26 mouse cellular contexts compared by ENCODE assay signal in the genomic region with DNA sequence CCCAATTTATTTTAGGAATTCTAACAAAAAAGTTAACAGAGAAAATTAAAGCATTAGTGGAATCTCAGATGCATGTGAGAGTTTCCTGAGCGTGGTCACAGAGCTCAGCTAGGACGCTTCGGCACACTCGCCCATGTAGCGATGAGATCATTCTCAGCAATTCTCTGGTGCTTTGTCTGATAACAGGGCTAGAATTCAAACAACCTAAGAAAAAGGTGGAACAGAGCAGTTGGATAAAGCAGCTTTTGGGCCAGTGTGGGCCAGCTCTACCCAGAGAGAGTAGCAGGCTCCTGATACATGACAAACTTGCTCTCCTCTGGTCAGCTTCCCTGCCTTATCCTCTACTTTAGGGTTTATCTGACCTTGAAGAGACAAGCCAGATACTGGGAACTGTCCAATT.
A peak's percentile ranks its signal among the peaks of the same experiment; 100 is the strongest.
DNase-seq lines count a peak whose midpoint lies in the region; ATAC-seq and TF ChIP-seq lines count a peak whose summit lies in the region.
"Had no signal": no experiment of that assay in that cellular context is flagged by ENCODE, and none has a peak within 500 bp of the region (broad histone marks: within the 10 kb centered on the region; RNA-seq: fewer than 3 reads in every experiment).

No protein-coding gene starts in this region.

- H3K27ac ChIP-seq in heart, embryonic 13.5 days (replicated peaks) = 0 out of 2 replicates have a peak overlapping the region, but pooled peaks have one; percentile 39
- H3K27ac ChIP-seq in heart, embryonic 12.5 days (ENCODE audit: poor library complexity, severe bottlenecking) = no peak overlapping the region
- H3K27ac ChIP-seq in brown adipose tissue, adult 24 weeks (replicated peaks; ENCODE audit: low read depth, low read length) = peak overlapping the region; percentile 70
- 0 out of 2 replicates have a peak overlapping the region, but pooled peaks have one; percentile 5 for H3K27ac ChIP-seq in limb, embryonic 14.5 days (replicated peaks; ENCODE audit: low read depth, low read length)
- no peak overlapping the region for H3K27ac ChIP-seq in hindbrain, embryonic 13.5 days
- H3K27ac ChIP-seq: heart, embryonic 15.5 days; intestine, embryonic 15.5 days; layer of hippocampus, adult 2 months; midbrain, embryonic 15.5 days; neural tube, embryonic 13.5 days had no signal

- no peak overlapping the region for H3K4me3 ChIP-seq in heart, embryonic 13.5 days
- H3K4me3 ChIP-seq in heart, embryonic 12.5 days = no peak overlapping the region
- H3K4me3 ChIP-seq in brown adipose tissue, adult 24 weeks (ENCODE audit: insufficient read depth, low read depth, low read length) = no peak overlapping the region
- no peak overlapping the region for H3K4me3 ChIP-seq in limb, embryonic 14.5 days (replicated peaks; ENCODE audit: low read length)
- H3K4me3 ChIP-seq in hindbrain, embryonic 13.5 days = no peak overlapping the region
- H3K4me3 ChIP-seq: heart, embryonic 15.5 days; intestine, embryonic 15.5 days; layer of hippocampus, adult 2 months; midbrain, embryonic 15.5 days; neural tube, embryonic 13.5 days had no signal

- H3K9ac ChIP-seq in heart, embryonic 13.5 days = no peak overlapping the region
- H3K9ac ChIP-seq in heart, embryonic 12.5 days = no peak overlapping the region
- H3K9ac ChIP-seq in limb, embryonic 14.5 days (ENCODE audit: low read depth, low read length, severe bottlenecking) = no peak overlapping the region
- no peak overlapping the region for H3K9ac ChIP-seq in hindbrain, embryonic 13.5 days
- H3K9ac ChIP-seq: heart, embryonic 15.5 days; intestine, embryonic 15.5 days; midbrain, embryonic 15.5 days; neural tube, embryonic 13.5 days had no signal

- no peaks in the 10 kb centered on the region for H3K27me3 ChIP-seq in heart, embryonic 13.5 days (replicated peaks)
- H3K27me3 ChIP-seq in heart, embryonic 12.5 days (replicated peaks) = no peaks in the 10 kb centered on the region
- H3K27me3 ChIP-seq in limb, embryonic 14.5 days (ENCODE audit: control insufficient read depth, insufficient read depth, low read length) = no peaks in the 10 kb centered on the region
- peaks cover 7% of the 10 kb centered on the region; the same call in 1 of the 2 replicates for H3K27me3 ChIP-seq in hindbrain, embryonic 13.5 days
- H3K27me3 ChIP-seq: CH12.LX; heart, embryonic 15.5 days; intestine, embryonic 15.5 days; midbrain, embryonic 15.5 days had no signal

- H3K36me3 ChIP-seq in heart, embryonic 13.5 days = no peaks in the 10 kb centered on the region
- H3K36me3 ChIP-seq in heart, embryonic 12.5 days = no peaks in the 10 kb centered on the region
- no peaks in the 10 kb centered on the region for H3K36me3 ChIP-seq in limb, embryonic 14.5 days (ENCODE audit: control insufficient read depth, insufficient read depth, low read length)
- H3K36me3 ChIP-seq in hindbrain, embryonic 13.5 days = no peaks in the 10 kb centered on the region
- H3K36me3 ChIP-seq: G1E; heart, embryonic 15.5 days; intestine, embryonic 15.5 days; midbrain, embryonic 15.5 days; neural tube, embryonic 13.5 days had no signal

- H3K4me1 ChIP-seq in heart, embryonic 13.5 days = peaks cover 32% of the 10 kb centered on the region
- H3K4me1 ChIP-seq in heart, embryonic 12.5 days (replicated peaks) = peaks cover 33% of the 10 kb centered on the region
- H3K4me1 ChIP-seq in brown adipose tissue, adult 24 weeks (ENCODE audit: control insufficient read depth, insufficient read depth, insufficient read length, low read length) = peaks cover 9% of the 10 kb centered on the region
- H3K4me1 ChIP-seq in limb, embryonic 14.5 days (ENCODE audit: control insufficient read depth, insufficient read depth, low read length) = peaks cover 20% of the 10 kb centered on the region
- peaks cover 10% of the 10 kb centered on the region for H3K4me1 ChIP-seq in hindbrain, embryonic 13.5 days (replicated peaks)
- H3K4me1 ChIP-seq: intestine, embryonic 15.5 days had no signal

- no peaks in the 10 kb centered on the region for H3K9me3 ChIP-seq in heart, embryonic 13.5 days
- no peaks in the 10 kb centered on the region for H3K9me3 ChIP-seq in heart, embryonic 12.5 days (replicated peaks)
- no peaks in the 10 kb centered on the region for H3K9me3 ChIP-seq in limb, embryonic 14.5 days (ENCODE audit: control insufficient read depth, low read length)
- H3K9me3 ChIP-seq in hindbrain, embryonic 13.5 days = no peaks in the 10 kb centered on the region
- H3K9me3 ChIP-seq: G1E; heart, embryonic 15.5 days; intestine, embryonic 15.5 days; midbrain, embryonic 15.5 days; neural tube, embryonic 13.5 days had no signal

- TF ChIP-seq POLR2A in limb, embryonic 14.5 days (IDR thresholded peaks at IDR 0.05; ENCODE audit: borderline replicate concordance, extremely low read depth, insufficient read depth, insufficient read length) = no peak

- DNase-seq in Muller cell, postnatal 12 days (ENCODE audit: inconsistent ontology term) = peak; percentile 23
- DNase-seq in limb, embryonic 14.5 days (ENCODE audit: low spot score) = no peak
- no peak for DNase-seq in right cerebral cortex, postnatal 14 days
- no peak for DNase-seq in left cerebral cortex, adult 8-10 months (ENCODE audit: low spot score in 2 of 2)
- DNase-seq: adrenal gland, adult 8-10 months; B cell, adult 2 months; cerebellum, adult 2 months; cerebellum, postnatal 25 days; kidney, adult 9 months; kidney, postnatal 25 days; lung, adult 2 months; lung, postnatal 4 days; right cerebral cortex, postnatal 4 days had no signal

- no peak for ATAC-seq in heart, embryonic 13.5 days (ENCODE audit: extremely low read depth, insufficient number of reproducible peaks, low FRiP score, low TSS enrichment)
- ATAC-seq in heart, embryonic 12.5 days (ENCODE audit: insufficient number of reproducible peaks, low FRiP score) = no peak
- no peak for ATAC-seq in limb, embryonic 14.5 days (ENCODE audit: low FRiP score, low read depth)
- no peak for ATAC-seq in hindbrain, embryonic 13.5 days (ENCODE audit: low FRiP score)
- ATAC-seq: hindbrain, embryonic 16.5 days; intestine, embryonic 15.5 days; midbrain, embryonic 15.5 days had no signal

- WGBS in heart, embryonic 13.5 days = 59% methylated on average over 5 of the region's 5 CpGs
- WGBS in heart, embryonic 12.5 days = 52% methylated on average over 5 of the region's 5 CpGs
- 47% methylated on average over 5 of the region's 5 CpGs for WGBS in limb, embryonic 14.5 days
- WGBS in hindbrain, embryonic 13.5 days = 85% methylated on average over 5 of the region's 5 CpGs

- no peak overlapping the region for H3K4me2 ChIP-seq in heart, embryonic 13.5 days
- no peak overlapping the region for H3K4me2 ChIP-seq in heart, embryonic 12.5 days
- no peak overlapping the region for H3K4me2 ChIP-seq in limb, embryonic 14.5 days (replicated peaks; ENCODE audit: low read depth, low read length, severe bottlenecking)
- H3K4me2 ChIP-seq in hindbrain, embryonic 13.5 days = no peak overlapping the region
- H3K4me2 ChIP-seq: heart, embryonic 15.5 days; intestine, embryonic 15.5 days; liver, embryonic 11.5 days; midbrain, embryonic 15.5 days; neural tube, embryonic 13.5 days had no signal

Comparison
In these comparisons a context has a peak if more than half of its experiments do, and no peak if none do; other contexts are left out.
1. H3K27ac ChIP-seq: peak in heart, embryonic 13.5 days (single experiment), brown adipose tissue, adult 24 weeks (single experiment) and limb, embryonic 14.5 days (single experiment); none in heart, embryonic 12.5 days (single experiment) and hindbrain, embryonic 13.5 days (single experiment).